Mouse (Mus musculus) splenic B cell, adult 2 months (primary cell): ENCODE data around the gene Skor1.

Experiments
- DNase-seq: peaks from one replicate; pipeline ENCODE4 v3.0.0-alpha.2; 2011; ENCODE audit warnings: low read depth, low spot score
- H3K27me3 ChIP-seq: 2 replicates; pipeline ENCODE4 v1.6.1; 2012; ENCODE audit warnings: mild to moderate bottlenecking, low read length, moderate library complexity, mixed read lengths; ENCODE audit not compliant: control insufficient read depth, poor library complexity, insufficient read depth, severe bottlenecking
- H3K36me3 ChIP-seq: 2 replicates; pipeline ENCODE4 v1.6.1; 2012; ENCODE audit warnings: mild to moderate bottlenecking, low read length, moderate library complexity, mixed read lengths; ENCODE audit not compliant: control insufficient read depth, poor library complexity, insufficient read depth, severe bottlenecking

Gene Skor1

GRCm38 (mm10) chr9:63132673-63133601 is 15.8 kb downstream of the Skor1 start:
- Histone ChIP-seq H3K27me3 (no peaks in the 10 kb centered on the region), H3K36me3 (no peaks in the 10 kb centered on the region)
- DNase-seq, result peak; percentile 97

GRCm38 (mm10) chr9:63131957-63132602 is 16.7 kb downstream of the Skor1 start:
- Histone ChIP-seq H3K27me3 (no peaks in the 10 kb centered on the region), H3K36me3 (no peaks in the 10 kb centered on the region)
- peak; percentile 47 for DNase-seq

GRCm38 (mm10) chr9:63129641-63130041 is 19.1 kb downstream of the Skor1 start:
- Histone ChIP-seq H3K27me3 (no peaks in the 10 kb centered on the region), H3K36me3 (no peaks in the 10 kb centered on the region)
- DNase-seq, result no peak

GRCm38 (mm10) chr9:63124512-63124911 is 24.2 kb downstream of the Skor1 start:
- Histone ChIP-seq H3K27me3 (no peaks in the 10 kb centered on the region), H3K36me3 (no peaks in the 10 kb centered on the region)
- no peak for DNase-seq

GRCm38 (mm10) chr9:63123451-63124438 is 25.0 kb downstream of the Skor1 start:
- DNase-seq, result peak; percentile 94
- Histone ChIP-seq H3K27me3 (no peaks in the 10 kb centered on the region), H3K36me3 (no peaks in the 10 kb centered on the region)

- H3K27me3 ChIP-seq, result no peaks in the 10 kb centered on the region
- DNase-seq, result no peak
- H3K36me3 ChIP-seq, result no peaks in the 10 kb centered on the region
Measured at GRCm38 (mm10) chr9:63122161-63122833, 26.5 kb downstream of the Skor1 start.

GRCm38 (mm10) chr9:63118385-63118784 is 30.4 kb downstream of the Skor1 start:
- no peak for DNase-seq
- H3K36me3 ChIP-seq, result no peaks in the 10 kb centered on the region
- H3K27me3 ChIP-seq, result no peaks in the 10 kb centered on the region

- no peaks in the 10 kb centered on the region for H3K27me3 ChIP-seq
- no peak for DNase-seq
Measured at GRCm38 (mm10) chr9:63112514-63112913, 36.2 kb downstream of the Skor1 start.

GRCm38 (mm10) chr9:63109782-63110087 is 39.0 kb downstream of the Skor1 start:
- Histone ChIP-seq H3K27me3 (no peaks in the 10 kb centered on the region), H3K36me3 (no peaks in the 10 kb centered on the region)
- no peak for DNase-seq

More at GRCm38 (mm10) chr9:63112514-63112913, 36.2 kb downstream of the Skor1 start:
- H3K36me3 ChIP-seq, result no peaks in the 10 kb centered on the region

GRCm38 (mm10) chr9:63109020-63109781 is 39.6 kb downstream of the Skor1 start:
- Histone ChIP-seq H3K27me3 (no peaks in the 10 kb centered on the region), H3K36me3 (no peaks in the 10 kb centered on the region)
- peak; percentile 33 for DNase-seq

GRCm38 (mm10) chr9:63108580-63108979 is 40.2 kb downstream of the Skor1 start:
- H3K27me3 ChIP-seq, result no peaks in the 10 kb centered on the region

GRCm38 (mm10) chr9:63100660-63101059 is 48.1 kb downstream of the Skor1 start:
- no peak for DNase-seq
- no peaks in the 10 kb centered on the region for H3K27me3 ChIP-seq
- no peaks in the 10 kb centered on the region for H3K36me3 ChIP-seq

More at GRCm38 (mm10) chr9:63108580-63108979, 40.2 kb downstream of the Skor1 start:
- no peak for DNase-seq
- no peaks in the 10 kb centered on the region for H3K36me3 ChIP-seq

- no peak for DNase-seq
- no peaks in the 10 kb centered on the region for H3K27me3 ChIP-seq
- H3K36me3 ChIP-seq, result no peaks in the 10 kb centered on the region
Measured at GRCm38 (mm10) chr9:63099876-63100275, 48.9 kb downstream of the Skor1 start.
